In the genomic region with DNA sequence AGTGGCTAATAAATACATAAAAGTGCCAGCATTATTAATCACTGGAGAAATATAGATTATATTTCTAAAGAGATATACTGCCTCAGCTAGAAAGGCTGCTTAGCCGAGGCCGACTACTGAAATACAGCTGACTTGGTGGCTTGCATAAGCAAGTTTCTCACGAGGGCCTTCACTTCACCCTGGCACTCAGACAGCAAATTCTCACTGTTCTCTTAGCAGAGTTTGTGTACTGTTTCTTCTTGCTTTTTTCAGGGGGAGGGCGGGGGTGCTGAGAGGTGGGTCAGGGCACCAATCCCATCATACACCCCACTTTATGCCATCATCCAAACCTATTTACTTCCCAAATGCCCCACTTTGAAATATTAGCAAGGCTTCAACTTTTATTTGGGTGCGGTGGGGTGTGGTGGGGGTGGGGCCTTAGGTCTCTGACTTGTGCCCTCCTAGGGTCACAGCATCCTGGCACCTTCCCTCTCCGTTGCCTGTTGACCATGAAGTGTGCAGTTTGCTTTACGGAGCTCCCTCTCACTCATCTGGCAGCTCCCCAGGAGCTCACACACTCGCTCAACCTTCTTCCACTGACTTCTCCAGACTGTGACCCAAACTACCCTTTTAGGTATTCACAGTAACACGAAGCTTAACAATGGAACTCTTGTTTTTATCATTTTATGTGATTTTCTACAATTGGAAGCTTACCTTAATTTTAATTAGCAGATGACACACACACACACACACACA, we compare ENCODE assay signal across 24 mouse cellular contexts. TPM values are rescaled to one million over a fixed set of nuclear protein-coding genes. Genes with fewer than 3 reads are reported as not detected.
A peak's percentile ranks its signal among the peaks of the same experiment; 100 is the strongest.
DNase-seq lines count a peak whose midpoint lies in the region; ATAC-seq and TF ChIP-seq lines count a peak whose summit lies in the region.
"Had no signal": no experiment of that assay in that cellular context is flagged by ENCODE, and none has a peak within 500 bp of the region (broad histone marks: within the 10 kb centered on the region; RNA-seq: fewer than 3 reads in every experiment).

No protein-coding gene starts in this region.

- peaks cover 12% of the 10 kb centered on the region for H3K4me1 ChIP-seq in intestine, embryonic 15.5 days (replicated peaks)
- H3K4me1 ChIP-seq in intestine, embryonic 16.5 days (ENCODE audit: control insufficient read depth, insufficient read depth, low read length) = peaks cover 17% of the 10 kb centered on the region
- peaks cover 3% of the 10 kb centered on the region; the same call in 1 of the 2 replicates for H3K4me1 ChIP-seq in midbrain, embryonic 11.5 days (ENCODE audit: control insufficient read depth, insufficient read depth, low read length)
- peaks cover 6% of the 10 kb centered on the region for H3K4me1 ChIP-seq in midbrain, embryonic 10.5 days
- H3K4me1 ChIP-seq in liver, postnatal 0 days (ENCODE audit: insufficient read depth) = peaks cover 12% of the 10 kb centered on the region
- H3K4me1 ChIP-seq: forebrain, embryonic 13.5 days; hindbrain, embryonic 13.5 days had no signal

- TF ChIP-seq CTCF in liver, postnatal 0 days (IDR thresholded peaks at IDR 0.05; ENCODE audit: low read depth) = no peak

- WGBS in intestine, embryonic 15.5 days = 66% methylated on average over 9 of the region's 9 CpGs
- 66% methylated on average over 9 of the region's 9 CpGs for WGBS in intestine, embryonic 16.5 days
- WGBS in midbrain, embryonic 11.5 days = 60% methylated on average over 9 of the region's 9 CpGs
- 70% methylated on average over 9 of the region's 9 CpGs for WGBS in midbrain, embryonic 10.5 days
- WGBS in liver, postnatal 0 days (ENCODE audit: insufficient replicate concordance) = 71% methylated on average over 9 of the region's 9 CpGs

- H3K9me3 ChIP-seq in intestine, embryonic 15.5 days = no peaks in the 10 kb centered on the region
- no peaks in the 10 kb centered on the region for H3K9me3 ChIP-seq in intestine, embryonic 16.5 days (ENCODE audit: control insufficient read depth, low read length)
- H3K9me3 ChIP-seq in midbrain, embryonic 11.5 days (ENCODE audit: control insufficient read depth, low read length) = no peaks in the 10 kb centered on the region
- no peaks in the 10 kb centered on the region for H3K9me3 ChIP-seq in midbrain, embryonic 10.5 days (replicated peaks)
- no peaks in the 10 kb centered on the region for H3K9me3 ChIP-seq in liver, postnatal 0 days (ENCODE audit: low read length)
- H3K9me3 ChIP-seq: embryonic facial prominence, embryonic 10.5 days; embryonic facial prominence, embryonic 13.5 days; forebrain, embryonic 10.5 days; forebrain, embryonic 13.5 days; hindbrain, embryonic 10.5 days; hindbrain, embryonic 13.5 days had no signal

- no peaks in the 10 kb centered on the region for H3K36me3 ChIP-seq in intestine, embryonic 15.5 days
- no peaks in the 10 kb centered on the region for H3K36me3 ChIP-seq in intestine, embryonic 16.5 days (ENCODE audit: control insufficient read depth, insufficient read depth, low read length)
- no peaks in the 10 kb centered on the region for H3K36me3 ChIP-seq in midbrain, embryonic 11.5 days (ENCODE audit: control insufficient read depth, insufficient read depth, low read length)
- H3K36me3 ChIP-seq in midbrain, embryonic 10.5 days = peaks cover 4% of the 10 kb centered on the region
- H3K36me3 ChIP-seq in liver, postnatal 0 days (replicated peaks; ENCODE audit: insufficient read depth, low read length) = peaks cover under 1% of the 10 kb centered on the region; the same call in 1 of the 2 replicates

- ATAC-seq in intestine, embryonic 15.5 days = no peak
- no peak for ATAC-seq in intestine, embryonic 16.5 days
- ATAC-seq in midbrain, embryonic 11.5 days (ENCODE audit: low FRiP score) = no peak
- ATAC-seq in liver, postnatal 0 days = no peak
- ATAC-seq in erythroid progenitor cell, adult 5-6 weeks (replicated peaks; ENCODE audit: low FRiP score, poor library complexity, severe bottlenecking) = no peak
- ATAC-seq: CD4-positive, CD25-positive, alpha-beta regulatory T cell, adult 4 months; forebrain, embryonic 13.5 days; forebrain, postnatal 0 days; hindbrain, embryonic 16.5 days had no signal

- peak; percentile 67 for DNase-seq in midbrain, embryonic 11.5 days (ENCODE audit: low spot score, missing footprints)
- DNase-seq in midbrain, embryonic 10.5 days (ENCODE audit: low spot score) = no peak
- no peak for DNase-seq in liver, postnatal 0 days
- DNase-seq: adrenal gland, adult 8-10 months; adrenal gland, postnatal 25 days; cerebellum, adult 11-12 months; cerebellum, adult 8-10 months; cerebellum, postnatal 10 days; cerebellum, postnatal 36 days; embryo, embryonic 11 days; forebrain, postnatal 0 days; gastrocnemius, postnatal 36 days had no signal

- no peak overlapping the region for H3K4me2 ChIP-seq in intestine, embryonic 15.5 days (replicated peaks)
- no peak overlapping the region for H3K4me2 ChIP-seq in intestine, embryonic 16.5 days (ENCODE audit: low read depth, low read length)
- no peak overlapping the region for H3K4me2 ChIP-seq in midbrain, embryonic 11.5 days
- H3K4me2 ChIP-seq in liver, postnatal 0 days (ENCODE audit: low read depth, low read length) = no peak overlapping the region
- H3K4me2 ChIP-seq: embryonic facial prominence, embryonic 13.5 days; forebrain, embryonic 13.5 days; hindbrain, embryonic 13.5 days had no signal

- no peaks in the 10 kb centered on the region for H3K27me3 ChIP-seq in intestine, embryonic 15.5 days (replicated peaks)
- H3K27me3 ChIP-seq in intestine, embryonic 16.5 days (replicated peaks; ENCODE audit: control insufficient read depth, insufficient read depth, low read length) = no peaks in the 10 kb centered on the region
- no peaks in the 10 kb centered on the region for H3K27me3 ChIP-seq in midbrain, embryonic 11.5 days (ENCODE audit: control insufficient read depth, insufficient read depth, low read length)
- no peaks in the 10 kb centered on the region for H3K27me3 ChIP-seq in midbrain, embryonic 10.5 days (ENCODE audit: low read depth, poor library complexity, severe bottlenecking)
- H3K27me3 ChIP-seq in liver, postnatal 0 days (ENCODE audit: insufficient read depth, low read length) = no peaks in the 10 kb centered on the region
- H3K27me3 ChIP-seq: embryonic facial prominence, embryonic 13.5 days; forebrain, embryonic 13.5 days; hindbrain, embryonic 13.5 days had no signal

- H3K9ac ChIP-seq in intestine, embryonic 15.5 days = no peak overlapping the region
- H3K9ac ChIP-seq in intestine, embryonic 16.5 days (ENCODE audit: low read depth, low read length) = no peak overlapping the region
- H3K9ac ChIP-seq in midbrain, embryonic 11.5 days (ENCODE audit: low read length) = no peak overlapping the region
- no peak overlapping the region for H3K9ac ChIP-seq in liver, postnatal 0 days (replicated peaks)
- H3K9ac ChIP-seq: embryonic facial prominence, embryonic 13.5 days; forebrain, embryonic 13.5 days; forebrain, postnatal 0 days; hindbrain, embryonic 13.5 days had no signal

- H3K27ac ChIP-seq in intestine, embryonic 15.5 days = peak overlapping the region; percentile 17; the same call in 1 of the 2 replicates
- no peak overlapping the region for H3K27ac ChIP-seq in intestine, embryonic 16.5 days (ENCODE audit: low read length)
- no peak overlapping the region for H3K27ac ChIP-seq in midbrain, embryonic 11.5 days (ENCODE audit: low read depth, low read length)
- no peak overlapping the region for H3K27ac ChIP-seq in midbrain, embryonic 10.5 days (replicated peaks)
- H3K27ac ChIP-seq in liver, postnatal 0 days (ENCODE audit: low read depth) = 0 out of 2 replicates have a peak overlapping the region, but pooled peaks have one; percentile 4
- H3K27ac ChIP-seq: embryonic facial prominence, embryonic 10.5 days; embryonic facial prominence, embryonic 13.5 days; forebrain, embryonic 10.5 days; forebrain, embryonic 13.5 days; hindbrain, embryonic 10.5 days; hindbrain, embryonic 13.5 days had no signal

- TF ChIP-seq EP300 in liver, postnatal 0 days (IDR thresholded peaks at IDR 0.05; ENCODE audit: low read depth) = no peak

- no peak overlapping the region for H3K4me3 ChIP-seq in intestine, embryonic 15.5 days (replicated peaks)
- no peak overlapping the region for H3K4me3 ChIP-seq in intestine, embryonic 16.5 days (ENCODE audit: low read length)
- no peak overlapping the region for H3K4me3 ChIP-seq in midbrain, embryonic 11.5 days (ENCODE audit: low read depth, low read length)
- no peak overlapping the region for H3K4me3 ChIP-seq in midbrain, embryonic 10.5 days
- H3K4me3 ChIP-seq in liver, postnatal 0 days (ENCODE audit: low read depth, low read length) = no peak overlapping the region
- H3K4me3 ChIP-seq: embryonic facial prominence, embryonic 10.5 days; embryonic facial prominence, embryonic 13.5 days; erythroblast, embryonic 14.5 days; forebrain, embryonic 10.5 days; forebrain, embryonic 13.5 days; hindbrain, embryonic 10.5 days; hindbrain, embryonic 13.5 days had no signal

RNA-seq across cellular contexts. Expression of a gene that starts 19.9 kb away (rescaled TPM):
- 32.0 and 36.6 TPM in 2 replicates for polyA plus RNA-seq in intestine, embryonic 15.5 days (2015; fragmentation: Nextera tagmentation; extraction: Ambion mirVana)
- polyA plus RNA-seq in intestine, embryonic 16.5 days (2015; fragmentation: Nextera tagmentation; extraction: Ambion mirVana) = 36.5 and 41.6 TPM in 2 replicates
- polyA plus RNA-seq in midbrain, embryonic 11.5 days (2014; fragmentation: Nextera tagmentation; extraction: Ambion mirVana) = 29.0 and 30.6 TPM in 2 replicates
- polyA plus RNA-seq in midbrain, embryonic 10.5 days (2016; fragmentation: Nextera tagmentation; extraction: Ambion mirVana) = 24.4 and 26.9 TPM in 2 replicates
- polyA plus RNA-seq in liver, postnatal 0 days (2015; fragmentation: Nextera tagmentation; extraction: Ambion mirVana) = 26.1 and 28.0 TPM in 2 replicates
- total RNA-seq in erythroid progenitor cell, adult 5-6 weeks (2015; ENCODE audit: low replicate concordance) = 11.3 and 13.7 TPM in 2 replicates
- 2.8 and 4.8 TPM in 2 replicates for total RNA-seq in erythroid progenitor cell, adult 5-6 weeks (2017; ENCODE audit: low replicate concordance)

Comparison
In these comparisons a context has a peak if more than half of its experiments do, and no peak if none do; other contexts are left out.
1. H3K27ac ChIP-seq: peak in intestine, embryonic 15.5 days (single experiment) and liver, postnatal 0 days (single experiment); none in intestine, embryonic 16.5 days (single experiment), midbrain, embryonic 11.5 days (single experiment) and midbrain, embryonic 10.5 days (single experiment).